In the genomic region with DNA sequence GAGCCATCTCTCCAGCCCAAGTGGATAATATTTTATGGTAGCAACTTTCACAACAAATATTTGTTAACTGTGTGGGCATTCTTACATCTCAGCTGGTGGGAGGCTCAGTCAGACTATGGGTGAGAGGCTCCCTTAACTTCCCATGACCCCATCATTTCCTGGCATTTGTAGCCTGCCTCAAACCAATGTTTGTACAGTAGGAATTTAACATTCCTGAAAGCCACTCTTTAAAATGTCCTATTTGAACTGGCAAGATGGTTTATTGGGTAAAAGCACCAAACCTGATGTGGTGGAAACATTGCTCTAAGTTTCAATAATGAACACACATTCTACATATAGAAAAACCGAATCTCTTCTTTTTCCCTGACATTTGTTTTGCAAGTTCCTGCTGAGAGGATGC, we compare ENCODE assay signal across 26 mouse cellular contexts.
"Had no signal": no experiment of that assay in that cellular context is flagged by ENCODE, and none has a peak within 500 bp of the region (broad histone marks: within the 10 kb centered on the region; RNA-seq: fewer than 3 reads in every experiment).

No protein-coding gene starts in this region.

- H3K9me3 ChIP-seq: heart, embryonic 10.5 days; heart, embryonic 12.5 days; hindbrain, embryonic 10.5 days; hindbrain, embryonic 12.5 days; hindbrain, embryonic 15.5 days; kidney, embryonic 15.5 days; limb, embryonic 13.5 days; limb, embryonic 15.5 days; liver, embryonic 12.5 days had no signal

- H3K27me3 ChIP-seq: heart, embryonic 12.5 days; hindbrain, embryonic 12.5 days; hindbrain, embryonic 15.5 days; kidney, embryonic 15.5 days; limb, embryonic 13.5 days; limb, embryonic 15.5 days; liver, embryonic 12.5 days had no signal

- H3K4me1 ChIP-seq: heart, embryonic 10.5 days; heart, embryonic 12.5 days; hindbrain, embryonic 10.5 days; hindbrain, embryonic 12.5 days; hindbrain, embryonic 15.5 days; kidney, embryonic 15.5 days; limb, embryonic 13.5 days; limb, embryonic 15.5 days; liver, embryonic 12.5 days had no signal

- H3K9ac ChIP-seq: heart, embryonic 12.5 days; hindbrain, embryonic 12.5 days; hindbrain, embryonic 15.5 days; kidney, embryonic 15.5 days; limb, embryonic 13.5 days; limb, embryonic 15.5 days; liver, embryonic 12.5 days had no signal

- H3K4me3 ChIP-seq: gastrocnemius, adult 2 months; heart, embryonic 10.5 days; heart, embryonic 12.5 days; hindbrain, embryonic 10.5 days; hindbrain, embryonic 12.5 days; hindbrain, embryonic 15.5 days; kidney, embryonic 15.5 days; layer of hippocampus, adult 2 months; limb, embryonic 13.5 days; limb, embryonic 15.5 days; liver, embryonic 12.5 days had no signal

- H3K27ac ChIP-seq: gastrocnemius, adult 2 months; heart, embryonic 10.5 days; hindbrain, embryonic 10.5 days; hindbrain, embryonic 12.5 days; hindbrain, embryonic 15.5 days; hindbrain, postnatal 0 days; kidney, embryonic 15.5 days; layer of hippocampus, adult 2 months; limb, embryonic 13.5 days; limb, embryonic 15.5 days; liver, embryonic 12.5 days had no signal

- DNase-seq: gastrocnemius, adult 2 months; gastrocnemius, postnatal 10 days; gastrocnemius, postnatal 25 days; heart, adult 18-20 months; heart, postnatal 10 days; heart, postnatal 4 days; kidney, adult 11 months; kidney, adult 2 months; kidney, adult 9 months; kidney, postnatal 10 days; kidney, postnatal 25 days; kidney, postnatal 4 days; layer of hippocampus, postnatal 36 days; left cerebral cortex, postnatal 4 days had no signal

- ATAC-seq: hindbrain, postnatal 0 days; intestine, embryonic 16.5 days; liver, embryonic 12.5 days had no signal

- H3K4me2 ChIP-seq: heart, embryonic 12.5 days; hindbrain, embryonic 12.5 days; hindbrain, embryonic 15.5 days; kidney, embryonic 15.5 days; limb, embryonic 13.5 days; limb, embryonic 15.5 days; liver, embryonic 12.5 days had no signal

- H3K36me3 ChIP-seq: heart, embryonic 10.5 days; heart, embryonic 12.5 days; hindbrain, embryonic 10.5 days; hindbrain, embryonic 12.5 days; hindbrain, embryonic 15.5 days; kidney, embryonic 15.5 days; limb, embryonic 13.5 days; limb, embryonic 15.5 days; liver, embryonic 12.5 days had no signal
